Mouse (Mus musculus): ENCODE results near the gene Kcnh1.

DNA sequence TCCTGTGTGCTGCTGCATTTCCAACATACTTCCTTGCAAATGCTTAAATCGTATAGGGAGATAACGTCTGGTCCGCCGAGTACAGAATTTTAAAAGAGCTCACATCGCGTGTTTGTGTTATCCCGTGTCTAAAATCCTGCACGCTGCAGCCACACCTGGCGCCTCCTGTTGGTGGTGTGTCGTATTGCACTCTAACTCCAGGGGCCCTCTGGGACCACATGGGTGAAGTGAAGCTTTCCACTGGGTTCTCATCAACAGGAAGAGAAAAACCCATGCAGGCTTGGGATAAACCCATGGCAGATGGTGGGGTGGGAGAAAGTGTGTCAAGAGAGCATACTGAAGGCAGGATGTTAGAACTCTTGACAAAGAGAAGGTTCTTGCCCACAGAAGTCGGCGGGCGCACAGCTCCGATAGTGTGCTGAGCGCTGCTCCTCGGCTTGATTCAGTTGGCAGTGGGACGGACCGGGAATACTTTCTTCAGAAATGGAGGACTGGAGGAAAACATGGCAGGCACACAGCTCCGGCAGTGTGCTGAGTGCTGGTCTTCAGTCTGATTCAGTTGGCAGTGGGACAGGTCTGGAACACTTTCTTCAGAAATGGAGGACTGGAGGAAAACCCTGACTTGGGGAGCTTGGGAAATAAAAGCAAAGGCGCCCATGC is 253.6 kb downstream of the Kcnh1 start:
- peak; percentile 24 for TF ChIP-seq CTCF (IDR thresholded peaks at IDR 0.05; ENCODE audit: extremely low read depth, insufficient read depth, low read length)
- TF ChIP-seq POLR2A (IDR thresholded peaks at IDR 0.05; ENCODE audit: extremely low read depth, insufficient read depth, low read length) = no peak
